Mouse (Mus musculus): ENCODE measurements around the gene Aebp1. TPM values are rescaled to one million over a fixed set of nuclear protein-coding genes. Genes with fewer than 3 reads are reported as not detected.

The Aebp1 gene
- total RNA-seq, 2 experiments from 2014 or later: 35.2 to 40.1 TPM

- intact Hi-C loops (cut with DNase I): no loop called here
- DNase-seq: no peak
Measured at GRCm38 (mm10) chr11:5918111-5918510, 56.4 kb downstream of the Aebp1 start.

- intact Hi-C loops (cut with DNase I): no loop called here
- no peak for DNase-seq
Measured at GRCm38 (mm10) chr11:5919606-5920005, 57.9 kb downstream of the Aebp1 start.

- DNase-seq: no peak
- intact Hi-C loops (cut with DNase I): no loop called here
Measured at GRCm38 (mm10) chr11:5920323-5920960, 58.7 kb downstream of the Aebp1 start.

Other genes with a start within 250 kb of the Aebp1 start
- 100 to 1,000 TPM; 114 to 118 TPM for gene Mrps24, start 146.3 kb upstream of the Aebp1 start, total RNA-seq (2021)
- gene Urgcp, start 99.6 kb upstream of the Aebp1 start, total RNA-seq (2021): 10 to 100 TPM; 65.6 to 68.5 TPM
- gene Dbnl, start 73.5 kb upstream of the Aebp1 start, total RNA-seq (2021): 10 to 100 TPM; 37.4 to 40.6 TPM
- 100 to 1,000 TPM; 756 to 765 TPM for gene Pgam2, start 58.2 kb upstream of the Aebp1 start, total RNA-seq (2021)
- 1 to 10 TPM; 5.0 to 6.7 TPM for gene Polm, start 23.9 kb upstream of the Aebp1 start, total RNA-seq (2021)
- 10 to 100 TPM; 34.8 to 44.1 TPM for gene Pold2, start 16.3 kb downstream of the Aebp1 start, total RNA-seq (2021)
- gene Myl7, start 36.8 kb downstream of the Aebp1 start, total RNA-seq (2021): 100 to 1,000 TPM; 363 to 942 TPM
- 1 to 10 TPM in 1 of 2 experiments, under 1 TPM in 1; 0.40 to 1.5 TPM for gene Gck, start 88.1 kb downstream of the Aebp1 start, total RNA-seq (2021)
- gene Ykt6, start 93.7 kb downstream of the Aebp1 start, total RNA-seq (2021): 10 to 100 TPM; 85.7 to 97.5 TPM
- gene Camk2b, start 204.4 kb downstream of the Aebp1 start, total RNA-seq (2021): 1 to 10 TPM; 7.4 to 7.7 TPM